Comparison of ENCODE assay signal across 9 mouse cellular contexts in genomic region chr2:128155412-128156066, GRCm38 (mm10). TPM values are rescaled to one million over a fixed set of nuclear protein-coding genes. Genes with fewer than 3 reads are reported as not detected.
DNase-seq lines count a peak whose midpoint lies in the region; ATAC-seq lines count a peak whose summit lies in the region.
"Had no signal": no experiment of that assay in that cellular context is flagged by ENCODE, and none has a peak within 500 bp of the region (broad histone marks: within the 10 kb centered on the region; RNA-seq: fewer than 3 reads in every experiment).

No protein-coding gene starts in this region.

- ATAC-seq in megakaryocyte progenitor cell, adult 5-6 weeks (replicated peaks; ENCODE audit: poor library complexity), result peak; percentile 66
- ATAC-seq: intestine, embryonic 16.5 days had no signal

- intact Hi-C loops in left cerebral cortex, postnatal 36 days (cut with DNase I), result no loop called here

- DNase-seq in cerebellum, postnatal 14 days, result peak; percentile 68 to 79
- no peak for DNase-seq in cerebellum, adult 11-12 months
- DNase-seq in kidney, postnatal 10 days, result peak; percentile 63
- no peak for DNase-seq in kidney, adult 11 months
- peak; percentile 74 for DNase-seq in adrenal gland, postnatal 14 days
- no peak for DNase-seq in left cerebral cortex, postnatal 36 days (ENCODE audit: low spot score in 2 of 2)
- no peak for DNase-seq in lung, postnatal 10 days

RNA-seq across cellular contexts. Expression of gene Bcl2l11, which starts 29.7 kb away (rescaled TPM):
- 27.0 and 34.8 TPM in 2 replicates for total RNA-seq in adrenal gland, postnatal 14 days (2021)
- total RNA-seq in megakaryocyte progenitor cell, adult 5-6 weeks (2015), result 10.1 and 11.9 TPM in 2 replicates
- 8.8 and 16.0 TPM in 2 replicates for total RNA-seq in megakaryocyte progenitor cell, adult 5-6 weeks (2017)
- total RNA-seq in left cerebral cortex, postnatal 36 days (2021), result 1 to 10 TPM; 6.2 to 7.1 TPM

Comparison
In these comparisons a context has a peak if more than half of its experiments do, and no peak if none do; other contexts are left out.
1. DNase-seq: peak in cerebellum, postnatal 14 days (2 of 2), kidney, postnatal 10 days (single experiment) and adrenal gland, postnatal 14 days (single experiment); none in cerebellum, adult 11-12 months (single experiment), kidney, adult 11 months (single experiment), left cerebral cortex, postnatal 36 days (0 of 2) and lung, postnatal 10 days (single experiment).